Mouse (Mus musculus): ENCODE results near the gene Vav2. TPM values are rescaled to one million over a fixed set of nuclear protein-coding genes. Genes with fewer than 3 reads are reported as not detected.
A peak's percentile ranks its signal among the peaks of the same experiment; 100 is the strongest.

The Vav2 gene
- total and polyA plus RNA-seq, 2 experiments from 2014 or later, result 2.4 to 16.8 TPM

- peaks cover 8% of the 10 kb centered on the region for H3K4me1 ChIP-seq (ENCODE audit: control insufficient read depth, insufficient read depth)
- H3K9me3 ChIP-seq (replicated peaks; ENCODE audit: control insufficient read depth, low read length), result 0 out of 2 replicates have a peak, but pooled peaks cover 4% of the 10 kb centered on the region
- ATAC-seq (ENCODE audit: insufficient read depth, low read depth) (no peak), DNase-seq (ENCODE audit: low spot score) (no peak)
- no peaks in the 10 kb centered on the region for H3K36me3 ChIP-seq (replicated peaks; ENCODE audit: control insufficient read depth, insufficient read depth, low read length)
- 97% methylated on average over 2 of the region's 2 CpGs for WGBS
- no peak overlapping the region for H3K4me3 ChIP-seq (ENCODE audit: low read depth, low read length)
- no peak for TF ChIP-seq CTCF (IDR thresholded peaks at IDR 0.05; ENCODE audit: low read depth)
- no peak for TF ChIP-seq EP300 (IDR thresholded peaks at IDR 0.05; ENCODE audit: low read depth)
- H3K4me2 ChIP-seq (ENCODE audit: low read depth, low read length), result no peak overlapping the region
- H3K27me3 ChIP-seq (ENCODE audit: control insufficient read depth, insufficient read depth, low read length), result no peaks in the 10 kb centered on the region
- no peak overlapping the region for H3K27ac ChIP-seq (ENCODE audit: low read depth)
- no peak overlapping the region for H3K9ac ChIP-seq (replicated peaks; ENCODE audit: low read depth, low read length)
Observed at GRCm38 (mm10) chr2:27400083-27400482, 26.8 kb downstream of the Vav2 start.

- Histone ChIP-seq H3K4me3 (ENCODE audit: low read depth, low read length) (no peak overlapping the region), H3K36me3 (replicated peaks; ENCODE audit: control insufficient read depth, insufficient read depth, low read length) (no peaks in the 10 kb centered on the region), H3K27me3 (ENCODE audit: control insufficient read depth, insufficient read depth, low read length) (no peaks in the 10 kb centered on the region), H3K9ac (replicated peaks; ENCODE audit: low read depth, low read length) (no peak overlapping the region), H3K27ac (ENCODE audit: low read depth) (no peak overlapping the region), H3K4me1 (ENCODE audit: control insufficient read depth, insufficient read depth) (0 out of 2 replicates have a peak, but pooled peaks cover 3% of the 10 kb centered on the region), H3K9me3 (replicated peaks; ENCODE audit: control insufficient read depth, low read length) (0 out of 2 replicates have a peak, but pooled peaks cover 4% of the 10 kb centered on the region), H3K4me2 (ENCODE audit: low read depth, low read length) (no peak overlapping the region)
- DNase-seq (ENCODE audit: low spot score) (no peak), ATAC-seq (ENCODE audit: insufficient read depth, low read depth) (no peak)
- TF ChIP-seq EP300 (IDR thresholded peaks at IDR 0.05; ENCODE audit: low read depth) (no peak), CTCF (IDR thresholded peaks at IDR 0.05; ENCODE audit: low read depth) (no peak)
- 70% methylated on average over 17 of the region's 17 CpGs for whole genome bisulfite sequencing
Observed at GRCm38 (mm10) chr2:27396656-27397440, 30.0 kb downstream of the Vav2 start.

- Histone ChIP-seq H3K4me2 (ENCODE audit: low read depth, low read length) (no peak overlapping the region), H3K27ac (ENCODE audit: low read depth) (no peak overlapping the region), H3K9me3 (replicated peaks; ENCODE audit: control insufficient read depth, low read length) (0 out of 2 replicates have a peak, but pooled peaks cover 2% of the 10 kb centered on the region), H3K9ac (replicated peaks; ENCODE audit: low read depth, low read length) (no peak overlapping the region), H3K27me3 (ENCODE audit: control insufficient read depth, insufficient read depth, low read length) (no peaks in the 10 kb centered on the region), H3K4me3 (ENCODE audit: low read depth, low read length) (no peak overlapping the region), H3K36me3 (replicated peaks; ENCODE audit: control insufficient read depth, insufficient read depth, low read length) (no peaks in the 10 kb centered on the region), H3K4me1 (ENCODE audit: control insufficient read depth, insufficient read depth) (peaks cover 20% of the 10 kb centered on the region)
- ATAC-seq (ENCODE audit: insufficient read depth, low read depth) (no peak), DNase-seq (ENCODE audit: low spot score) (no peak)
- TF ChIP-seq CTCF (IDR thresholded peaks at IDR 0.05; ENCODE audit: low read depth) (no peak), EP300 (IDR thresholded peaks at IDR 0.05; ENCODE audit: low read depth) (no peak)
- 64% methylated on average over 10 of the region's 10 CpGs for WGBS
Observed at GRCm38 (mm10) chr2:27394158-27394832, 32.5 kb downstream of the Vav2 start.

GRCm38 (mm10) chr2:27392278-27392677, 34.6 kb downstream of the Vav2 start:
- Histone ChIP-seq H3K4me1 (ENCODE audit: control insufficient read depth, insufficient read depth) (peaks cover 23% of the 10 kb centered on the region), H3K27ac (ENCODE audit: low read depth) (no peak overlapping the region), H3K9me3 (replicated peaks; ENCODE audit: control insufficient read depth, low read length) (no peaks in the 10 kb centered on the region), H3K27me3 (ENCODE audit: control insufficient read depth, insufficient read depth, low read length) (no peaks in the 10 kb centered on the region), H3K36me3 (replicated peaks; ENCODE audit: control insufficient read depth, insufficient read depth, low read length) (no peaks in the 10 kb centered on the region), H3K4me2 (ENCODE audit: low read depth, low read length) (no peak overlapping the region), H3K9ac (replicated peaks; ENCODE audit: low read depth, low read length) (no peak overlapping the region), H3K4me3 (ENCODE audit: low read depth, low read length) (no peak overlapping the region)
- TF ChIP-seq CTCF (IDR thresholded peaks at IDR 0.05; ENCODE audit: low read depth) (no peak), EP300 (IDR thresholded peaks at IDR 0.05; ENCODE audit: low read depth) (no peak)
- ATAC-seq (ENCODE audit: insufficient read depth, low read depth) (peak; percentile 28; the same call in 1 of the 2 replicates), DNase-seq (ENCODE audit: low spot score) (peak; percentile 29)
- 47% methylated on average over 5 of the region's 5 CpGs for WGBS

GRCm38 (mm10) chr2:27390775-27391174, 36.1 kb downstream of the Vav2 start:
- 0 out of 2 replicates have a peak, but pooled peaks have one; percentile 42 for ATAC-seq (ENCODE audit: insufficient read depth, low read depth)
- no peak overlapping the region for H3K27ac ChIP-seq (ENCODE audit: low read depth)

More at GRCm38 (mm10) chr2:27390775-27391174, 36.1 kb downstream of the Vav2 start:
- WGBS, result 26% methylated on average over 4 of the region's 4 CpGs
- Histone ChIP-seq H3K36me3 (replicated peaks; ENCODE audit: control insufficient read depth, insufficient read depth, low read length) (no peaks in the 10 kb centered on the region), H3K27me3 (ENCODE audit: control insufficient read depth, insufficient read depth, low read length) (no peaks in the 10 kb centered on the region), H3K4me3 (ENCODE audit: low read depth, low read length) (no peak overlapping the region), H3K4me1 (ENCODE audit: control insufficient read depth, insufficient read depth) (peaks cover 23% of the 10 kb centered on the region), H3K4me2 (ENCODE audit: low read depth, low read length) (no peak overlapping the region), H3K9me3 (replicated peaks; ENCODE audit: control insufficient read depth, low read length) (no peaks in the 10 kb centered on the region), H3K9ac (replicated peaks; ENCODE audit: low read depth, low read length) (no peak overlapping the region)
- TF ChIP-seq CTCF (IDR thresholded peaks at IDR 0.05; ENCODE audit: low read depth) (no peak), EP300 (IDR thresholded peaks at IDR 0.05; ENCODE audit: low read depth) (no peak)
- peak; percentile 37 for DNase-seq (ENCODE audit: low spot score)
